Mouse (Mus musculus) liver, adult (tissue): ENCODE measurements around the gene Arl5a.

ENCODE experiments used
- GATA4 ChIP-seq: IDR thresholded peaks from 2 replicates; pipeline ENCODE4 v1.6.1; 2014; ENCODE audit warnings: mild to moderate bottlenecking, low read length; ENCODE audit not compliant: insufficient replicate concordance

The Arl5a gene

GRCm38 (mm10) chr2:52390415-52390975 lies 34.2 kb downstream of the Arl5a start:
- TF ChIP-seq GATA4, result no peak

DNA sequence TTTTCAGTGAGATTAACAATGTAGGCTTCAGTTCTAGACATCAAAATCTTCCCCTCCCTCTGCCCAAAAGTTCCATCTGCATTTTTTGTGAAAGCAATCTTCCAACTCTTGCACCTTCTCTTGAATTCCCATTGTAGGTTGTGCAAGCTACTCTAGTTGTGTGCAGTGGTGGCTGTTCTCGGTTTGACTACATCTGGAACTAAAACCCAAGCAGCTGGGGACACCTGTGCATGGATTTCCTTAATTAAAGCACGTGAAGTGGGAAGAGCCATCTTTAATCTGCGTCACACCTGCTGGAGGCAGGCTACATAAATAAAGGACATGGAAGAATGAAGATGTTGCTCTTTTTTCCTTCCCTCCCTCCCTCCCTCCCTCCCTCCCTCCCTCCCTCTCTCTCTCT lies 34.7 kb downstream of the Arl5a start:
- no peak for TF ChIP-seq GATA4

DNA sequence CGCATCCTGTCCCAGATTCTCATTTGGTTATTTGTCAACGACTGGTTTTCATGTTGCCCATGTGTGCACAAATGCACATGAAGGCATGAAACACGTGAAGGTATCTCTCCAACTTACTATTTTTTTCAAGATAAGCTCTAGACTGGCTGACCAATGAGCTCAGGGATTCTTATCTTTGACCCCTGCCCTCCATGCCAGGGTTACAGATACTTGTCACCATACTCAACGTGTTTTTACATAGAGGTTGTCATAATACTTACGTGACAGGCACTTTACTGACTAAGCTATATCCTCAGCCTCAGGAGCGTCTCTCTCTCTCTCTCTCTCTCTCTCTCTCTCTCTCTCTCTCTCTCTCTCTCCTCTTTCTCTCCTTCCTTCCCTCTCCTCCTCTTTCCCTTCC lies 38.2 kb downstream of the Arl5a start:
- no peak; the same call in 1 of the 2 replicates for TF ChIP-seq GATA4

DNA sequence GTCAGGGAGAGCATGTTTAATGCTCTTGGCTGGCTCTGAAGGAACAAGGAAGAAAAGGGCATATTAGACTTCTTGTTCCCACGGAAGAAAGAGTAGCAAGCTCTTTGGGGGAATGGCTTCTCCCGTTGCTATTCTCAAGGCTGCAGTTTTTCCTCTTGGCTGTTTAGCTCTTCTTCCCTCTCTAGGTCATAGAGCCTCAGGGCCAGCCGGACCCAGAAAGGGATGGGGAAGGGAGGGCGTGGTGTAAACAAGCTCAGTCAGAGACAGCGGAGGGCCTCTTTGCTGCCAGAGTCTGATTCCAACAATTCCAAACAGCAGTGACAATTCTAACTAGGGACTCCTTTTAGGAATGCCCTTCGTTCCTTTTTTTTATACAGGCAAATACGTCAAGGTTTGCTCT lies 38.7 kb downstream of the Arl5a start:
- TF ChIP-seq GATA4, result no peak

GRCm38 (mm10) chr2:52378848-52379261 lies 45.8 kb downstream of the Arl5a start:
- TF ChIP-seq GATA4, result no peak

- no peak for TF ChIP-seq GATA4
Observed at GRCm38 (mm10) chr2:52378448-52378804, 46.3 kb downstream of the Arl5a start, which contains the start of gene Neb. TSS of gene Neb (minus strand) at chr2:52378474.

- TF ChIP-seq GATA4, result no peak
Observed at GRCm38 (mm10) chr2:52377706-52378447, 46.8 kb downstream of the Arl5a start.

GRCm38 (mm10) chr2:52374706-52375105 lies 50.0 kb downstream of the Arl5a start:
- TF ChIP-seq GATA4, result peak; percentile 92

- no peak for TF ChIP-seq GATA4
Observed at GRCm38 (mm10) chr2:52372480-52372879, 52.2 kb downstream of the Arl5a start.

DNA sequence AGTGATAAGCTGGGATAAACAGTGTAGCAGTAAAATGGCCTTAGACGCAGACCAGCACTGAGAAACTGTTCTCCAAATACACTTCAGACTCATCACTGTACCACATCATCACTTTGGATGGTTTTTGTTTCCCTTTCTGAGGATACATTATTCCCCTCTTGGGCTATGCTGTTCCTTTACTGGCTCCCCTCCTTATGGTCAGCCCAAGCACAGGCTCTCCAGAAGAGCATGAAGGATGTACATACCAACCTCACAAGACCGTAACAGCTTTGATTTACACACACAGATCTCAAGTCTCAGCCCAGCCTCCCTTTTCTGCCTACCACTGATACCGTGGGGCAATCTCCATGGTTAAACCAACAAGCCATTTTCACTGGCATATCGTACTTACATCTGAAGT lies 52.6 kb downstream of the Arl5a start:
- TF ChIP-seq GATA4, result no peak

DNA sequence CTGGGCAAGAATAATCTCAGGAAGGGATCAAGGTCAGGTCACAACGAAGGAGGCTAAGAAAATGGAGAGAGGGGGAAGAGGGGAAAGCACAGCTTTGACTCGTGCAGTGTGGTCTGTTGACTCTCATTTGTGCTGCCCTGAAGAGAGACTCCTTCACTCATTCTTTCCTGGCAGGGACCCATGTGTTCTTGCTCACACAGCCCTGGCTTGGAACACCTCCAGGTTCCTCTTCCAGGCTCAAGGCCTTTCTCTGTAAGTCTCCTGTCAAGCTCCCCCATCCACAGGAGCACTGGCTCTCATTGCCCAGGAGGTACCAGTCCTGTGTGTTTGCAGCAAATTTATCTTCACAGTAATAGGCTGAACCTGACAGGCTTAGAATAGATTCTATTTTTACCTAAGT lies 53.6 kb downstream of the Arl5a start:
- no peak for TF ChIP-seq GATA4

DNA sequence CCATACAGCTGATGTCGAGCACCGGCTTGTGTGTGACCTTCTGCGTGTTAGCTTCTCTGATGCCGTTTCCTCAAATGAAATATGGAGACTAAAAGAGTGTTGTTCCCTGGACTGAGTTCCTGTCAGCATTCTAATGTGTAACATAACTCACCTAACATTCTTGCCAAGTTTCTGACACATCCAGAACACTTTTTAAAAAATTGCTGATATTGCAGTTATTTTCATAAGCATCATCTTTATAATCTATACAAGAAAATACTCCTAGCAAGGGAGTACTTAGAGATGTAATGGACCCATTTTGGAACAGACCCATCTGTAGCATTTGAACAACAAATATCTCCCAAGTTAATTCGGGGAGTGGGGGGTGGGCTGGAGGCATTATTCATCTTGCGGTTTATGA lies 55.1 kb downstream of the Arl5a start:
- no peak for TF ChIP-seq GATA4

- TF ChIP-seq GATA4, result no peak
Observed at GRCm38 (mm10) chr2:52367665-52368064, 57.0 kb downstream of the Arl5a start.

- no peak for TF ChIP-seq GATA4
Observed at GRCm38 (mm10) chr2:52367248-52367647, 57.5 kb downstream of the Arl5a start.

DNA sequence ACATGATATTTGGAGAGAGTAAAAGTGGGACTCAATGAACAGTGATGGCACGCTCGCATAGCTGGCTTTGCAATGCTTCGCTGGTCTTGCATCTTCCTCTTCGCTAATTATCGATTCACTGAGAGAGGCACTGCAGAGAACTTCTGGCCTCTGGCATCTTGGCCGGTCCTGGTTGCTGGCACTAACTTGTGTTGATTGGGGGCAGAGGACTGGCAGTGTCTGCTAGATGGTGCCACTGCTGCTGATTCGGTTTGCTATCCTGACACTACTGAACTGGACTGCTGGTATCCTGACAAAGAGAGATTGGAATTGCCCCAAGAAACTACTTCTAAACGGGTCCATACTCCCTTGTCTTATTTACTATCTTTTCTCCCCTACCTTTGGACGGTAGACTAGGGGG lies 63.6 kb downstream of the Arl5a start:
- no peak for TF ChIP-seq GATA4

DNA sequence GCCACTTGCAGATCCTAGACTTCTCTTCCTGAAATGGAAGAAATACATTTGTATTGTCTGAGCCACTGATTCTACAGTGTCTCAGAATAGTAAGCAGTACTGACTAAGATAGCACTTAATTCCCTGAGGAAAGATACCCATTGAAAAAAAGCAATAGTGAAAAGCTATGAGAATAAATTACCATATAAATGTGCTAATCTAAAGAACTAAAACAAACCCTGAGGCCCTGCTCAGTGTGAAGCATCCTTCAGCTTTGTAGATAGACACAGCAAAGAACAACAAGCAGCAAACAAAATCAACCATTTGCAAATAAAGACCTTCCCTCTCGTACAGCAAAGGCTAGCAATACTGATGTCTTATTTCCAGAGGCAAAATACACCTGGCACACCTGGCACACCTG lies 65.0 kb downstream of the Arl5a start:
- TF ChIP-seq GATA4, result no peak

DNA sequence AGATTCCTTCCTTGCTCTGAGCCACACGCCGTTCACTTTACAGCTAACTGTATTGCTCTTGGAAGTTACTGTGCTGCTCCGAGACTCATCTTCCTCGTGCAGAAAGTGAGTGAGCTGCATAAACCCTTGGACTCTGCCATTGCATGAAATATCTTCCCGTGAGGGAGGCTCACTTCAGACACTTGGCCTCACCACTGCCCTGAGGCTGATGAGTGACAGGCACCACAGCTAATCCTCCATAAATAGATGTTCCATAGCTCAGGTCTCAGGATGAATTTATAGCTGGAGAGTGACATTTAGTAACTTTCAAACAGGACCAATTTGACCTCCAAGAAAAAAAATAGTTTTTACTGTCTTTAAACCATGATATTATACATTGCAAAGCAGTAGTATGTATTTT lies 66.5 kb downstream of the Arl5a start:
- TF ChIP-seq GATA4, result no peak
